Mouse (Mus musculus): ENCODE results near the gene Slc2a8. TPM values are rescaled to one million over a fixed set of nuclear protein-coding genes. Genes with fewer than 3 reads are reported as not detected.
A peak's percentile ranks its signal among the peaks of the same experiment; 100 is the strongest.

Slc2a8 gene
- polyA plus RNA-seq, 1 experiment from 2014 or later = 20.6 TPM

- peak overlapping the region; percentile 90 for H3K9ac ChIP-seq (ENCODE audit: low read length)
- H3K27me3 ChIP-seq (ENCODE audit: control insufficient read depth, insufficient read depth, low read depth, low read length) = no peaks in the 10 kb centered on the region
- WGBS = 10% methylated on average over 13 of the region's 13 CpGs
- H3K4me2 ChIP-seq (ENCODE audit: low read depth, low read length) = peak overlapping the region; percentile 77
- H3K4me1 ChIP-seq (replicated peaks; ENCODE audit: control insufficient read depth, insufficient read depth, low read length) = peaks cover 33% of the 10 kb centered on the region
- peaks cover 18% of the 10 kb centered on the region for H3K36me3 ChIP-seq (ENCODE audit: control insufficient read depth, insufficient read depth, low read length)
- no peaks in the 10 kb centered on the region for H3K9me3 ChIP-seq (ENCODE audit: control insufficient read depth, low read length)
- H3K4me3 ChIP-seq (ENCODE audit: low read length) = peak overlapping the region; percentile 74
- no peak for ATAC-seq (ENCODE audit: low read depth)
- peak overlapping the region; percentile 100 for H3K27ac ChIP-seq (ENCODE audit: low read length)
These were observed 15.6 kb downstream of the Slc2a8 start for GRCm38 (mm10) chr2:32966184-32966688.

GRCm38 (mm10) chr2:32965511-32966183, 16.2 kb downstream of the Slc2a8 start:
- Histone ChIP-seq H3K9ac (ENCODE audit: low read length) (no peak overlapping the region; the same call in 1 of the 2 replicates), H3K36me3 (ENCODE audit: control insufficient read depth, insufficient read depth, low read length) (peaks cover 18% of the 10 kb centered on the region), H3K4me2 (ENCODE audit: low read depth, low read length) (no peak overlapping the region; the same call in 1 of the 2 replicates), H3K27me3 (ENCODE audit: control insufficient read depth, insufficient read depth, low read depth, low read length) (no peaks in the 10 kb centered on the region), H3K9me3 (ENCODE audit: control insufficient read depth, low read length) (no peaks in the 10 kb centered on the region), H3K4me3 (ENCODE audit: low read length) (no peak overlapping the region), H3K4me1 (replicated peaks; ENCODE audit: control insufficient read depth, insufficient read depth, low read length) (peaks cover 37% of the 10 kb centered on the region), H3K27ac (ENCODE audit: low read length) (no peak overlapping the region)
- no peak for ATAC-seq (ENCODE audit: low read depth)
- 8% methylated on average over 7 of the region's 7 CpGs for WGBS

- H3K4me2 ChIP-seq (ENCODE audit: low read depth, low read length) = no peak overlapping the region
- H3K4me3 ChIP-seq (ENCODE audit: low read length) = no peak overlapping the region
- no peak for ATAC-seq (ENCODE audit: low read depth)
- peaks cover 18% of the 10 kb centered on the region for H3K36me3 ChIP-seq (ENCODE audit: control insufficient read depth, insufficient read depth, low read length)
- 0 out of 2 replicates have a peak overlapping the region, but pooled peaks have one; percentile 30 for H3K27ac ChIP-seq (ENCODE audit: low read length)
- WGBS = 33% methylated on average over 10 of the region's 10 CpGs
- no peaks in the 10 kb centered on the region for H3K27me3 ChIP-seq (ENCODE audit: control insufficient read depth, insufficient read depth, low read depth, low read length)
- H3K4me1 ChIP-seq (replicated peaks; ENCODE audit: control insufficient read depth, insufficient read depth, low read length) = peaks cover 40% of the 10 kb centered on the region
- H3K9ac ChIP-seq (ENCODE audit: low read length) = no peak overlapping the region
- no peaks in the 10 kb centered on the region for H3K9me3 ChIP-seq (ENCODE audit: control insufficient read depth, low read length)
These were observed 17.0 kb downstream of the Slc2a8 start for GRCm38 (mm10) chr2:32964659-32965457.

- Histone ChIP-seq H3K4me1 (replicated peaks; ENCODE audit: control insufficient read depth, insufficient read depth, low read length) (peaks cover 40% of the 10 kb centered on the region), H3K36me3 (ENCODE audit: control insufficient read depth, insufficient read depth, low read length) (peaks cover 18% of the 10 kb centered on the region), H3K4me2 (ENCODE audit: low read depth, low read length) (peak overlapping the region; percentile 93; the same call in 1 of the 2 replicates), H3K27me3 (ENCODE audit: control insufficient read depth, insufficient read depth, low read depth, low read length) (no peaks in the 10 kb centered on the region), H3K9ac (ENCODE audit: low read length) (peak overlapping the region; percentile 41), H3K9me3 (ENCODE audit: control insufficient read depth, low read length) (no peaks in the 10 kb centered on the region), H3K27ac (ENCODE audit: low read length) (no peak overlapping the region), H3K4me3 (ENCODE audit: low read length) (no peak overlapping the region)
- ATAC-seq (ENCODE audit: low read depth) = no peak
- WGBS = 65% methylated on average over 1 of the region's 1 CpGs
These were observed 17.9 kb downstream of the Slc2a8 start for GRCm38 (mm10) chr2:32963981-32964380.

GRCm38 (mm10) chr2:32963544-32963943, 18.3 kb downstream of the Slc2a8 start:
- no peaks in the 10 kb centered on the region for H3K27me3 ChIP-seq (ENCODE audit: control insufficient read depth, insufficient read depth, low read depth, low read length)
- H3K36me3 ChIP-seq (ENCODE audit: control insufficient read depth, insufficient read depth, low read length) = peaks cover 18% of the 10 kb centered on the region
- H3K4me3 ChIP-seq (ENCODE audit: low read length) = peak overlapping the region; percentile 85
- H3K9me3 ChIP-seq (ENCODE audit: control insufficient read depth, low read length) = no peaks in the 10 kb centered on the region
- peak overlapping the region; percentile 92 for H3K9ac ChIP-seq (ENCODE audit: low read length)
- H3K4me1 ChIP-seq (replicated peaks; ENCODE audit: control insufficient read depth, insufficient read depth, low read length) = peaks cover 40% of the 10 kb centered on the region
- peak overlapping the region; percentile 93 for H3K4me2 ChIP-seq (ENCODE audit: low read depth, low read length)
- 39% methylated on average over 4 of the region's 4 CpGs for WGBS
- H3K27ac ChIP-seq (ENCODE audit: low read length) = no peak overlapping the region; the same call in 1 of the 2 replicates
- ATAC-seq (ENCODE audit: low read depth) = no peak

GRCm38 (mm10) chr2:32962875-32963220, 19.0 kb downstream of the Slc2a8 start:
- H3K36me3 ChIP-seq (ENCODE audit: control insufficient read depth, insufficient read depth, low read length) = peaks cover 18% of the 10 kb centered on the region

GRCm38 (mm10) chr2:32962062-32962874, 19.6 kb downstream of the Slc2a8 start:
- no peaks in the 10 kb centered on the region for H3K9me3 ChIP-seq (ENCODE audit: control insufficient read depth, low read length)
- ATAC-seq (ENCODE audit: low read depth) = no peak
- H3K36me3 ChIP-seq (ENCODE audit: control insufficient read depth, insufficient read depth, low read length) = peaks cover 18% of the 10 kb centered on the region
- H3K4me2 ChIP-seq (ENCODE audit: low read depth, low read length) = peak overlapping the region; percentile 93
- peak overlapping the region; percentile 88 for H3K27ac ChIP-seq (ENCODE audit: low read length)
- no peaks in the 10 kb centered on the region for H3K27me3 ChIP-seq (ENCODE audit: control insufficient read depth, insufficient read depth, low read depth, low read length)
- H3K4me3 ChIP-seq (ENCODE audit: low read length) = peak overlapping the region; percentile 85
- peak overlapping the region; percentile 92 for H3K9ac ChIP-seq (ENCODE audit: low read length)
- WGBS = under 1% methylated on average over 33 of the region's 33 CpGs
- H3K4me1 ChIP-seq (replicated peaks; ENCODE audit: control insufficient read depth, insufficient read depth, low read length) = peaks cover 33% of the 10 kb centered on the region

More at GRCm38 (mm10) chr2:32962875-32963220, 19.0 kb downstream of the Slc2a8 start:
- H3K27ac ChIP-seq (ENCODE audit: low read length) = peak overlapping the region; percentile 88
- H3K9ac ChIP-seq (ENCODE audit: low read length) = peak overlapping the region; percentile 92
- 4% methylated on average over 9 of the region's 9 CpGs for WGBS
- no peaks in the 10 kb centered on the region for H3K9me3 ChIP-seq (ENCODE audit: control insufficient read depth, low read length)
- no peak for ATAC-seq (ENCODE audit: low read depth)
- H3K4me1 ChIP-seq (replicated peaks; ENCODE audit: control insufficient read depth, insufficient read depth, low read length) = peaks cover 39% of the 10 kb centered on the region
- peak overlapping the region; percentile 93 for H3K4me2 ChIP-seq (ENCODE audit: low read depth, low read length)
- no peaks in the 10 kb centered on the region for H3K27me3 ChIP-seq (ENCODE audit: control insufficient read depth, insufficient read depth, low read depth, low read length)
- H3K4me3 ChIP-seq (ENCODE audit: low read length) = peak overlapping the region; percentile 85

- WGBS = 2% methylated on average over 55 of the region's 55 CpGs
- H3K36me3 ChIP-seq (ENCODE audit: control insufficient read depth, insufficient read depth, low read length) = peaks cover 21% of the 10 kb centered on the region
These were observed 20.5 kb downstream of the Slc2a8 start, which contains the start of the genes Rpl12 and Lrsam1 for GRCm38 (mm10) chr2:32961192-32961995. Gene Rpl12, plus strand, starts transcription at chr2:32961559. Gene Lrsam1, minus strand, starts transcription at chr2:32961614.

More at GRCm38 (mm10) chr2:32961192-32961995, 20.5 kb downstream of the Slc2a8 start, which contains the start of the genes Rpl12 and Lrsam1:
- Histone ChIP-seq H3K27ac (ENCODE audit: low read length) (peak within 1 kb of the TSS; percentile 88), H3K4me1 (replicated peaks; ENCODE audit: control insufficient read depth, insufficient read depth, low read length) (peaks cover 32% of the 10 kb centered on the region), H3K4me3 (ENCODE audit: low read length) (peak within 1 kb of the TSS; percentile 85), H3K9me3 (ENCODE audit: control insufficient read depth, low read length) (no peaks in the 10 kb centered on the region), H3K4me2 (ENCODE audit: low read depth, low read length) (peak within 1 kb of the TSS; percentile 93), H3K9ac (ENCODE audit: low read length) (peak within 1 kb of the TSS; percentile 92), H3K27me3 (ENCODE audit: control insufficient read depth, insufficient read depth, low read depth, low read length) (no peaks in the 10 kb centered on the region)
- ATAC-seq (ENCODE audit: low read depth) = peak; percentile 95
